Mouse (Mus musculus) T-helper 2 cell (primary cell): ENCODE data around the gene Tnfaip8l1.

ENCODE experiments used
- in situ Hi-C: fragments of 300-600 bp; cut with MboI, MseI; formaldehyde crosslinking; loops from one replicate; pipeline ENCODE4 v1.15.1; 2025; ENCODE audit warnings: high pct_unique_total_duplicates

Tnfaip8l1 gene

GRCm38 (mm10) chr17:56162231-56162774 lies at the start of gene Tnfaip8l1:
TSS of gene Tnfaip8l1 (plus strand) at chr17:56162477.
- in situ Hi-C loops, result no loop called here

- in situ Hi-C loops, result no loop called here
These were observed 49.5 kb upstream of the Tnfaip8l1 start for GRCm38 (mm10) chr17:56112743-56113142.

GRCm38 (mm10) chr17:56116193-56116592 lies 46.1 kb upstream of the Tnfaip8l1 start:
- in situ Hi-C loops, result no loop called here

- in situ Hi-C loops, result no loop called here
These were observed 45.0 kb upstream of the Tnfaip8l1 start, which contains the start of gene Plin5 for GRCm38 (mm10) chr17:56117251-56117710. TSS of gene Plin5 (minus strand) at chr17:56117596.

GRCm38 (mm10) chr17:56119431-56119830 lies 42.8 kb upstream of the Tnfaip8l1 start:
- in situ Hi-C loops, result no loop called here

GRCm38 (mm10) chr17:56119981-56120880 lies 42.0 kb upstream of the Tnfaip8l1 start:
- in situ Hi-C loops, result no loop called here

- in situ Hi-C loops, result no loop called here
These were observed 40.5 kb upstream of the Tnfaip8l1 start, which contains the start of gene Lrg1 for GRCm38 (mm10) chr17:56121826-56122225. TSS of gene Lrg1 (minus strand) at chr17:56122001.

- in situ Hi-C loops, result no loop called here
These were observed 39.1 kb upstream of the Tnfaip8l1 start for GRCm38 (mm10) chr17:56123161-56123560.

- in situ Hi-C loops, result no loop called here
These were observed 38.5 kb upstream of the Tnfaip8l1 start for GRCm38 (mm10) chr17:56123681-56124340.

GRCm38 (mm10) chr17:56124377-56125275 lies 37.7 kb upstream of the Tnfaip8l1 start:
- in situ Hi-C loops, result no loop called here

GRCm38 (mm10) chr17:56125276-56125630 lies 37.0 kb upstream of the Tnfaip8l1 start:
- in situ Hi-C loops, result no loop called here

GRCm38 (mm10) chr17:56126175-56126574 lies 36.1 kb upstream of the Tnfaip8l1 start:
- in situ Hi-C loops, result no loop called here

GRCm38 (mm10) chr17:56128246-56128645 lies 34.0 kb upstream of the Tnfaip8l1 start:
- in situ Hi-C loops, result no loop called here

GRCm38 (mm10) chr17:56131136-56131535 lies 31.1 kb upstream of the Tnfaip8l1 start:
- in situ Hi-C loops, result loop anchor here (5.0 kb wide), 1 partner anchor 126 kb away; the partner anchor contains the start of gene Fem1a

- in situ Hi-C loops, result loop anchor here (5.0 kb wide), 1 partner anchor 125 kb away; the partner anchor contains the start of gene Fem1a
These were observed 30.5 kb upstream of the Tnfaip8l1 start for GRCm38 (mm10) chr17:56131814-56132213.

GRCm38 (mm10) chr17:56132661-56133060 lies 29.6 kb upstream of the Tnfaip8l1 start:
- in situ Hi-C loops, result loop anchor here (5.0 kb wide), 1 partner anchor 125 kb away; the partner anchor contains the start of gene Fem1a

- in situ Hi-C loops, result loop anchor here (5.0 kb wide), 1 partner anchor 124 kb away; the partner anchor contains the start of gene Fem1a
These were observed 28.6 kb upstream of the Tnfaip8l1 start for GRCm38 (mm10) chr17:56133457-56134363.

GRCm38 (mm10) chr17:56134463-56134971 lies 27.8 kb upstream of the Tnfaip8l1 start:
- in situ Hi-C loops, result loop anchor here (5.0 kb wide), 1 partner anchor 123 kb away; the partner anchor contains the start of gene Fem1a

GRCm38 (mm10) chr17:56136558-56136957 lies 25.7 kb upstream of the Tnfaip8l1 start:
- in situ Hi-C loops, result no loop called here
